Mouse (Mus musculus) spleen, adult 2 months (tissue): Measurements from ENCODE around the gene Ccdc39.

ENCODE experiments used
- CTCF ChIP-seq: fragments of 200-500 bp; IDR thresholded peaks from 2 replicates; pipeline ENCODE4 v1.5.1; 2011; ENCODE audit warnings: mild to moderate bottlenecking, inconsistent platforms; ENCODE audit not compliant: insufficient read depth, insufficient read length, insufficient replicate concordance; ENCODE audit errors: extremely low read depth
- POLR2A ChIP-seq: fragments of 200-500 bp; IDR thresholded peaks from 2 replicates; pipeline ENCODE4 v1.6.1; 2011; ENCODE audit warnings: low read depth, low read length, inconsistent platforms

GRCm38 (mm10) chr3:33883105-33883504 is 39.0 kb upstream of the Ccdc39 start:
- no peak for TF ChIP-seq POLR2A
- TF ChIP-seq CTCF, result no peak
